Mouse (Mus musculus): ENCODE data around the gene Nop16.

Nop16 gene

DNA sequence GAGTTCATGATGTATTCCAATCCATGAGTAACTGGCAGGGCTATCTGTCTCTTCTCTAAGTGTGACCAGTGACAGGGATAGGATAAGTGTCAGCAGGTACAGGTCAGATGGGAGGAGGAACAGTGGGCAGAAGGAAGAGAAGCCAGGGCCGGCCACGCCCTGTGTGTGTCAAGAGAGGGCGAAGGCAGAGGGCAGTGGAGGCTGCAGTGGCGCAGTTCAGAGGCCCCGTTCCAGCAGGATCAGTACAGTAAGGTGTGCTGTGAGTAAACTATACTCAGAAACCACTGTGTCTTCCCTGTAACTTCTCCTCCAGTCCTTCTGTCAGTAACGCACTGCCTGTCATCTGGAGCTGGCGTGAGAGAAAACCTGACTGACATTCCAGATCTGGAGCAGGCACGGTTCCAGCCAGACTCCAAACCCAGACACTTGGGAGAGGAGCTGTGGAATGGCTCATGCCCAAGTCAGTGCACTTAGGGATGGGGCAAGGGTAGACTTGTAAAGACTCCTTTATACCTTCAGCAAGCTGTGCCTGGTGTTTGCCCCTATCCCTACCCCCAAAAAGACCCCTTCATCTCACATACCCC lies 6.3 kb upstream of the Nop16 start:
- DNase-seq (ENCODE audit: low read depth, low spot score), result no peak

DNA sequence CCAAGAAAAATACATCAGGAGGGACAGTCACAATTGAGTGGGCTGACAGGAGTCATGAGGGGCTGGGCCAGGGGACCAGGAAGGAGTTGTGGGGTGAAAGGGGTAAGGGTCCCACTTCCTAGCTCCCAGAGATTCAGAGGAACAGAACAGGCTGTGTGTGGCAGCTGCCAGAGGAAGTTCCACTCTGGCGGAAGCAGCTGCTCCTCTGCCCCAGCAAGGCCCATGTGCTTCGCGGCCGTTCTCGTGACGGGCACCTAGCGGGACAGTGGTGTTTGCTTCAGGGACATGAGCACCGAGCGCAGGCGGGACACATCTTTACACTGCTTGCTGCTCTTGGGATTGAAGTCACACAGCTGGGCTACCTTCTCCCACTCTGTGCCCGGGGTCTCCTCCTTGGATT lies 3.7 kb upstream of the Nop16 start:
- DNase-seq (ENCODE audit: low read depth, low spot score), result no peak

DNA sequence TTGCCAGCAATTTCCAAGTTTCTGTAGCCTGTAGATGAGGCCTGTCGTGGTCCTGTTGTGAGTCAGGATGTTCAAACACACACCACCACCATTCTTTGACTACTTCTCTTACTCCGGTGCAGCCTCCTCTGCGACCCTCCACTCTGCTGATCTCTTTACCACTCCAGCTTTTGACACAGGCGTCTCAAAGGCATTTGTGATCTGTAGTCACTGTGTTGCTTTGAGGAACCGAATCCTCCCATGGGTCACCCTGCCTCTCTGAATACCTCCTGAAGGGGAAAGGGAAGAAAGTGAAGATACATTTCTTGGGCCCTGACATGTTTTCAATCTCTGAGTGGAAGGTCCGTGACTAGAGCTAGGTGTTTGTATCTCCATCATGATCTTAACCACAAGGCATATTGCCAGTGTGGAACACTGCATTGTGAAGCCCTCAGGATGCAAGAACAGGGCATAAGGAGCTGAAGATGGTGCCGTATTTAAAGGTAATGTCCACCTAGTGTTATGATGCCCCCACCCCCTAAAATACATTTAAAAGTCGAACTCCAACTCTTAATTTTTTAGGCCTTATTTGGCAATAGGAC lies 2.0 kb upstream of the Nop16 start:
- no peak for DNase-seq (ENCODE audit: low read depth, low spot score)

DNA sequence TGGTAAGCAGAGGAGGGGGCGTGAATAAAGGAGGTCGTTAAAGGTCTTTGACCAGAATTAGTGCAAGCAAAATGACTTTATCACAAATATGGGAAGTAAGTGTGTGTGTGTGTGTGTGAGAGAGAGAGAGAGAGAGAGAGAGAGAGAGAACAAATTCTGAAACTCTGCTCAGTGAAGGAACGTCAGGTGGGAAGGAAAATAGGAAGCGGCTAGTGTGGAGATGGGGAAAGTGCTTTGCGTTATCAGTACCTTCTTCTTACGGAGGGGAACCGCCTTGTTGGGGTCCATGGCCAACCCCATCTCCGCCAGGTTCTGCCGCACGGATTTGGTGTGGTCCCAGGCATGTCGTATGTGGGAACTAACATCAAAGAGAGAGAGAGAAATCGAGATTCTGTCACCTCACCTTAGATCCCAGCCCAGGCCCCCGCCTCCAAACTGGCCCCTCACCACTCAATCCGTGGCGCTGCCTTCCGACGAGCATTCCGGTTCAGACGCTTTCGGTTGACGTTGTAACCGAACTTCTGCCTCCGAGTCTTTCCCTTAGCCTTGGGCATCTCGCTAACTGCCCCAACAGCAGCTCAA lies 385 bp downstream of the Nop16 start:
- no peak for DNase-seq (ENCODE audit: low read depth, low spot score)

DNA sequence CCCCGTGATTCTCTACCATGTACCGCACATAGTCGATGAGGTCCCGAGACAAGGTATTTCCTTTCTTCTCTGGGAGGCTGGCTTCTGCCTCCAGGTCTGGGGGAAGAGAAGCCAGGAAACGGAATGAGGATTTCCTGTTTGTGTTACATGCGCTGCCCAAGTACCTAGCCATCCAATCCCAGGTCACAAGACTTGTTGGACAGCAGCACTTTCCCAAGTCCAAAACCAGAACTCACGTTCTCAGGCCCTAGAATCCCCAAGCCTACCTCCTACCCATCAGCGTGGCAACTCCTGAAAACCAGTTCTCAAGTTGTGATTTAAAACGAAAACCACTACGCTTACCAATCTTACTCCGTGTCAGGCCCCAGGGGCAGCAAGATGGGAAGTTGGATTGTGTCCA lies 4.1 kb downstream of the Nop16 start:
- no peak for DNase-seq (ENCODE audit: low read depth, low spot score)

DNA sequence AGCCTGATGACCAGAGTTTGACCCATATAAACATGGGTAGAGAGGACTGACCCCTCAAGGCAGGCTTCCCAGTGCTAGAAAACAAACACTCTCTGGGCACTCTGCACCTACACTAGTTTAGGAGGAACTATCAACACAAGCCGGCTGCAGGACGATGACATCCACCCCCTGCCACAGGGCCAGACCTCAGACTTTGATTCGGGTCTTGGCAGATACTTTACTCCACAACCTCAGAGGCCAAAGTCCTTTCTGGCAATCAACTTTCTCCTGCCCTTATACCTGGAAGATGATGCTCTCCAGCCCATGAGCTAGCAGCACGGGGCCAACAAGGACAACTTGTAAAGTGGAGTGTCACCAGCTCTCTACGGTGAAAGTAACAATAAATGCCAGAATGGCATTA lies 7.0 kb downstream of the Nop16 start:
- no peak for DNase-seq (ENCODE audit: low read depth, low spot score)

DNA sequence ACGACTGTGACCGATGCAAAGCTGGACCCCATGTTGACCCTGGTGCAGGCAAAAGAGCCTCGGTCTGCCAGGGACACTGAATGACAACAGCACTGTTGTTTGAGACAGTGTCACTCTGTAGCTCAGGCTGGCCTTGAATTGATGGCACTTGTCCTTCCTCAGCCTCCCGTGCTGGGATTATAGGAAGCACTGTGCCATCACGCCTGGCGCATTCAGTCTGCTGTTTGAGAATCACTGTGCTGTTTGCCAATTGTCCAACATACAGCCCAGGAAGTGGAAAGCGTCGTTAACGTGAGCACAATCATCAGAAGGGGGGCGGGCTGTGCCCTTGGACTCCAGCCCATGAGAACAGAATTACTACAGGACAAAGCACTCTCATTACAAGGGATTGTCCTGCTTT lies 7.8 kb downstream of the Nop16 start:
- DNase-seq (ENCODE audit: low read depth, low spot score), result no peak

DNA sequence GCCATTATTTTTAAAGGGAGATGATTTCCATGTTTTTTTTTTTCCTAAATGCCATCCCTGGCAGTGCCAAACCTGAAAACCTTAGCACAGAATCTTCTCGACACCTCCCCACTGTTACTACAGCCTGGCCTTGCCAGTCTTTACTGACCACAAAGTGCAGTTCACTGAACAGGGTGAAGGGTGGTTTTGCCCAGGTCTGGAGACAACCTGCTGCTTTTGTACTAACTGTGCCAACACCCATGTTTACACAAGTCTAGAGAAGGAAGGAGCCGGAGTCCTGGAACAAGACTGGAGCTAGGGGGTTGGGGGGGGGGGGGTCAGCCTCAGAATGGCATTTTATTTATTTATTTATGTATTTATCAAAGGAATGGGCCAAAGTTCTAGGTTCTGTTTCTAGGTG lies 8.5 kb downstream of the Nop16 start:
- no peak for DNase-seq (ENCODE audit: low read depth, low spot score)

DNA sequence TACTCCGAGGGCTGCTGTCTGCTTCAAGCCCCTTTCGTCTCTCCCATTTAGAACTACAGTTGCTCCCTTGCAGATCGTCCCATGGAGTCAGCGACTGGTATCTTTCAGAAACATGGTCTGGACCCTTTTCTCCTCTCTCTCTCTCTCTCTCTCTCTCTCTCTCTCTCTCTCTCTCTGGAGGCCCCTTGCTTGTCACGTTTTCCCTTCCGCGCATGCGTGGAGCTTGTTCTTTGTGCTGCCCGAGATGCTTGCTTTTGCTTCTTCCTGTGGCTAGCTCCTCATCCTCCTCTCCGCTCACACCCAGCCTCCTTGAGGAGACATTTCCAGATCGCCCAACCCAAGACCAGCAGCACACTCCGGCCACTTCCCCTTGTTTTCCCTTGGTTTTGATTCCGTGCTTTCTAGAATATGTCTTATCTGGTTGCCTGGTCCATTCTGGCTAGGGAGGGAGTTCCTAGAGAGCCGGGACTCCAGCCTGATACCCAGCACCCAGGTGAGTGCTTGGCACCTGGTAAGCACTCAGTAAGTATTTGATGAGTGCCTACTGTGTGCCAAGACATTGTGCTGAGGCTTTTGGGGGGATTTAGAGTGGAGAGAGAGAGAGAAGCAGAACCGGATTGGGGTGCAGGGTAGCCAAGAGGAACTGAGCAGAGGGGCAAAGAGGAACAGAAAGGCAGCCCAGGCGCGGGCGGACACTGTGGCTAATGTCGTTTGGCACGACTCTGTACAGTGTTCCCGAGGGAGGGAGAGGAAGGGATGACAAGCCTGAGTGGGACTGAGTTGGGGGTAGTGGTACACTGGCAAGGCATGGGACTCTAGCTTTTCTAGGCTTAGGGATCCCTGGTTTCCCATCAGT lies 12.0 kb downstream of the Nop16 start:
- peak; percentile 52 for DNase-seq (ENCODE audit: low read depth, low spot score)

DNA sequence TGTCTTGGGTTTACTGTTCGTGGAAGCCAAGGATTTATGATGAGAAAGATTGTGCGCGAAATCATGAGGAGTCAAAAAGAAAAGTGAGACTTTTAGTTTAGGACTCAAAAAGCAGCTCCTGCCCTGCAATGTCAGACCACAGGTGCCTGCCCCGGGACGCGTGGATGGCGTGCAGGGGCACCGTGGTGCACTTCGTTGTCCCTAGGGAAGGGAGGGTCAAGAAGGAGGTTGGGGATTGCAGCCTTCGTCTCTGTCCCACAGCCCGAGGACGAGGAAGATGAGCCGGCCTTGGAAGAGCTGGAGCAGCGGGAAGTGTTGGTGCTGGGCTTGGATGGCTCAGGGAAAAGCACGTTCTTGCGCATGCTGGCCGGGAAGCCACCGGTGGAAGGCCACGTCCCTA lies 14.4 kb downstream of the Nop16 start:
- no peak for DNase-seq (ENCODE audit: low read depth, low spot score)

DNA sequence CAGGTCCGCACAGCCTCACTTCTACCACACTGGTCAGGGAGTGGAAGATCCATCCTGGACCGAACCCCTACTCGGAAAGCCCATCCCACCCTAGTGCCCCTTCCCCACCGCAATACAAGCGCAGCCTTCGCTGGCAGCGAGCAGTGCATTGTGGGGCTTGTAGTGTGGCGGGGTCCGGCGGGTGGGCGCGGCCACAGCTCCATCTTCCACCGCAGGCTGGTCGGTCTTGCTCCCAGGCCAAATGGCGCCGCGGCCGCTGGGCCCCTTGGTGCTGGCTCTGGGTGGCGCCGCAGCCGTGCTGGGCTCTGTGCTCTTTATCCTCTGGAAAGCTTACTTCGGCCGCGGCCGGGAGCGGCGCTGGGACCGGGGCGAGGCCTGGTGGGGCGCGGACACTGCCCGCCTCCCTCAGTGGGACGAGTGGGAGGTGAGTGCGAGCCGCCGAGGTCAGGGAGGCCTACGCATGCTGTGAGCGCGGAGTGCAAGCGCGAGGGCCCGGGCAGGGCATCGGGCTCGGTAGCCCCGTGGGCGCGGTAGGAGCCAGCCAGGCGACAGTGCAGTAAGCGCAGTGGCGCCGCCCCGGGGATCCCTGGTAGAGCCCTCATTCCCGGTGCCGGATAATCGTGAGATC lies 14.9 kb downstream of the Nop16 start, which contains the start of gene Arl10:
Gene Arl10, plus strand, starts transcription at position 162 of the 628 bp plus-strand sequence.
- peak; percentile 79 for DNase-seq (ENCODE audit: low read depth, low spot score)

DNA sequence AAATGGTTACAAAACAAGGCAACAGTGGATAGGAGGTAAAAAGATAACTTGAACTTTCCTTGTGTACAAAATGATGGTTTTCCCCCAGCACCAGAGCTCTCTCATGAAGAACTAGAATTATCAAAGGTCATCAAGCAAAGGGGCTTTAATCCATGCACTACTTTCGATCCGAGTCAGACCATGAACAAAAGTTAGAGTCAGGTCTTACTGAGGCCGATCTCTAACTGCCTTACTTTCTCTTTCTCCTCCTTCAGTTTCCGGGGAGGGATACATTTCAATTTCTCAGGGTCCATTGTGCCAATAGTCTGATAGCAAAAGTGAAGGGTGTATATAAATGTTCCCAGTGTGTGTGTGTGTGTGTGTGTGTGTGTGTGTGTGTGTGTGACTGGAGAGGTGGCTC lies 17.3 kb downstream of the Nop16 start:
- DNase-seq (ENCODE audit: low read depth, low spot score), result no peak

DNA sequence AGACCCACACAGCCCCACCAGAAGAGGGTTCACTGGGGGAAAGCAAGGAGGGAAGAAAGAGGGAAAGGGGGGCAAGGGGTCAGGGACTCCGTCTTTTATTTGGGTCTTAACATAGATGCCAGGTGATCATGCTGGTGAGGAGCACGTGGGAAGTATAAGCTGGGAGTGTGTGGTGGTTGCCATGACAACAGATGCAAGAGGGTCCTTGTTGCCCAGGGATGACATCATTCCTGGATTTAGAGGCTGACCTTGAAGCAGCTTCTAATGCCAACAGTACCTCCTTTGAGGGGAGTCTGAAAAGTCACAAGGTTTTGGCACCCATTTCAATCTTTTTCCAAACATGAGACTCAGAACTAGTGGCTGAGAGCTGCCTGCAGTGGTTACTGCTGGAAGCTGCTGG lies 18.3 kb downstream of the Nop16 start:
- DNase-seq (ENCODE audit: low read depth, low spot score), result no peak

DNA sequence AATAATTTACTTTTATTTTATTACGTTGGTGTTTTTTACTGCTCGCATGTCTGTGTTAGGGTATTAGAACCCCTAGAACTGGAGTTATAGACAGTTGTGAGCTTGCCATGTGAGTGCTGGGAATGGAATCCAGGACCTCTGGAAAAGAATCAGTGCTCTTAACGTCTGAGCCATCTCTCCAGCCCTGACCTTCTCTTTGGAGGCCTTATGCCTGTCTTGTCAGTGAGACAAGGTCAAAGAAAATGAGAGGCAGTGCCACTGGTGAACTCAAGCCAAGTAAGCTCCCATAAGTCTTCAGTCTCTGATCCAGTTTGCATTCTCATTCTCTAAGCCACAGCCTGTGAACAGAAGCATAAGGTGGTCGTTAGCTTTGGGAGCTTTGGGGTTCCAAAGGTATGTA lies 19.2 kb downstream of the Nop16 start:
- DNase-seq (ENCODE audit: low read depth, low spot score), result no peak

DNA sequence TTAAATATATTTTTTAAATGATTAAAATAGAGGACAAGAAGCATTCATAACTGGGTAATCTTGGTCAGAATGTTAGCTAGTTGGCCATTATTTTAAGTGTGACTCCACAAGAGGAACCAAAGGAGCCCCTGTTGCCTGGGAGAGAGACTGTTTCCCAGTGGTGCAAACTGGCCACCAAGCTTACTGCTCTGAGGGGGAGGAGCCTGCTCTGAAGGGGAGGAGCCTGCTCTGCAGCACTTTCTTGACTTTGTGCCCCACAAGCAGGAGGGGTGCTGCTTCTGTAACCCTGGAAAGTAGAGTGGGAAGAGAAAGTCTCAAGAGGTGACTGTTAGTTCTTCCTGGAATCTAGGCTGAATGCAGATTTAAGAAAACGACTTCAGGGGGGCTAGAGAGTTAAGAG lies 20.6 kb downstream of the Nop16 start:
- DNase-seq (ENCODE audit: low read depth, low spot score), result peak; percentile 60

DNA sequence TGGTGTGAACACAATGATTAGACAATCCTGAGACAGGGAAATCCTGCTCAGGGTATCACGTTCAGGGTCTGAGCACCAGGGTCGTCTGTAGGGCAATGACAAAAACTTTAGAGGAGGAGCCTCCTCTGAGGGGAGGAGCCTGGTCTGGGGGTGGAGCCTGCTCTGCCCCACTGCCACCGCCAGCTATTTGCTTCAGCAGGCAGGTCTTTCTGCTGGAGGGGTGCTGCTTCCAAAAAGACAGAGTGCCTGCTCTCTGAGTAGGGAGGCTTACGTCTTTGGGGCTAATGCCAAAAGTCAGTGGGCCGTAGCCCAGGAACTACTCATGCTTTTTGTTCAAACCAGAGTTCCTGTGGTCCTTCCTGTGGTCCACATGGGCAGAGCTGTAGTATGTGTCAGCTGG lies 21.5 kb downstream of the Nop16 start:
- DNase-seq (ENCODE audit: low read depth, low spot score), result peak; percentile 83

DNA sequence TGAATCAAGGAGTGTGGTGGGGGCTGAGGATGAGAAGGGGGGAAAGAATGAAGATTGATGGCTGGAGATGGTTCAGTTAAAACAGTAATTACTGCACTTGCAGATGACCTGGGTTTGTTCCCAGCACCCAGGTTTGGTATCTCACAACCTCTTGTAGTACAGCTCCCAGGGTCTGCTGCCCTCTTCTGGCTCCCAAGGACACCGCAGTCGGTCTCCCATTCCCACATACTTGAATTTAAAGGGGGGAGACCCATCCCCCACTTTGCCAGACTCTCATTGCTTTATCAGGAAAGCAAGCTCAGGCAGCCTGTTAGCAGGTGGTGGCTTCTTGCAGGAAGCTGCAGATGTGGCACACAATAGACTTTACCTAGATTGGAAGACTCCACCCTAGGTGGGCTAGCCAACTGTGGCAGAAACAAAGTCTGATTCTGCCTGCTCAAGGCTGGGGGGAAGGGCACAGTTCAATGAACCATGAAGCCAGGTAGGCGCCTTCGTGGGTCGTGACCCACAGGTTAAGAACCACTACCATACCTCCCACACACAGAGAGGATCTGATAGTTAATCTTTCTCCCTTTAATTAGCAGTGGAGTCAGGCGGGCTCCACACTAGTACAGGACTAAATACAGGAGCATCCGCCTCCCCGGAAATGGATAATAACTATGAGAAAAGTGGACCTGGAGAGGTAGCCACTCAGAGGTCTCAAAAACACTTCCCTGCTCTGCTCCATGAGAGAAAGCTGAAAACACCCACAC lies 24.1 kb downstream of the Nop16 start:
- peak; percentile 91 for DNase-seq (ENCODE audit: low read depth, low spot score)

DNA sequence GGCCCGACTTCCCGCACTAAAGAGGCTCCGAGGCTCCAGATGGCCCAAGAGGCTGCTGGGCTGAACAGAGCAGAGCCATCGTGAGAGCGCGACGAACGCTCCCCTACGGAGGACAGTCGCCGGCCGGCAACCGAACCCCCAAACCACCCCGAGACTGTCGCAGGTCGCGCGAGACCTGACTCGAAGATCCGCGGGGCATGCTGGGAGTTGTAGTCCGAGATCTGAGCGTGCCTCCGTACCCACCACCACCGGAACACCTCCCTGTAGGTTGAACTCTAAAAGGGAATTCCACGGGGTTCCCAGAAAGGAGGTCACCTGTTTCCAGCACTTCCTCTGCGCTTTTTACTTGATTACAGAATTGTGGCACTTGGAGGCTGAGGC lies 24.7 kb downstream of the Nop16 start, which contains the start of gene 4833439L19Rik:
Gene 4833439L19Rik, minus strand, starts transcription at position 235 of the 381 bp plus-strand sequence.
- peak; percentile 94 for DNase-seq (ENCODE audit: low read depth, low spot score)

DNA sequence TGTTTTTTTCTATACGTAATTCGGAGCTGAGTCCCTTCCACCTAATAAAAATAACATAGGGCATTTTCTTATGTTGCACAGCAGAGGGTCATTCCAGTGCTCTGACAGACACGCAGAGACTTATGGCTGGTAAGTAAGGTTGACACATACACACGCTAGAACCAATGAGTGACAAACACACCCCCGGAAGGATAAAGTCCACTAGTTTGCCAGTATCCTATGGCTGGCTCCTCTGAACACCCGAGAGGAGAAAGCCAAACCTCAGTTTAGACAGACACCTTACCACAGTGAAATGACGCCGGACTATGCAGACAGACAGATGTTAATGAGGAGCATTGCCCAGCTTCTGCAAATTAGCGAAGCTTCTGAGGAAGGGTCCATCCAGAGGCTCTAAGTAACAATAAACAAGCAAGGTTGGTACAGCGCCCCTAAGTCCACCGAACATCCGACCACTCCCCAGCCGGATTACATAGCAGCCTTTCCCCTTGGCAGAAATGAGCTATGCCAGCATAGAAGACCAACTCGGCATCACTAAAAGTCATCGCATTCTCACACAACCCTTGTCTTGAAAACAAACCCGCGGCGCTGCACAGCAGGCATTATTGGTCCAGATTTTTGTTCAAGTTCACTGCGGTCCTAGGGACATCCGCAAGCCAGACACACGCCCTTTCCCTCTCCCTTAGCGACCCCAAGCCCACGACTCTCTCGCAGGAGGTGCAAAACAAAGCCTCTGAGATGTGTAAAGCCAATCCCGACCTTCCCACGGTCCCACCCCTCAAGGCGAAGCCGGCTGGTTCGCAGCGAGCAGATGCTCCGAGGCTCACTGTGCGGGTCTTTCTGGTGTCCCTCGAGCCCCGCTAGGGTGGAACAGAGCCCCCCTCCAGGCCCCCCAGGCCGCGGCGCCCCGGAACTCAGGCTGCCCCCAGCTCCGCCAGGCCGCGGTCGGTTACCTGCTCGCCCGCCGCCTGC lies 25.4 kb downstream of the Nop16 start:
- peak; percentile 45 for DNase-seq (ENCODE audit: low read depth, low spot score)

DNA sequence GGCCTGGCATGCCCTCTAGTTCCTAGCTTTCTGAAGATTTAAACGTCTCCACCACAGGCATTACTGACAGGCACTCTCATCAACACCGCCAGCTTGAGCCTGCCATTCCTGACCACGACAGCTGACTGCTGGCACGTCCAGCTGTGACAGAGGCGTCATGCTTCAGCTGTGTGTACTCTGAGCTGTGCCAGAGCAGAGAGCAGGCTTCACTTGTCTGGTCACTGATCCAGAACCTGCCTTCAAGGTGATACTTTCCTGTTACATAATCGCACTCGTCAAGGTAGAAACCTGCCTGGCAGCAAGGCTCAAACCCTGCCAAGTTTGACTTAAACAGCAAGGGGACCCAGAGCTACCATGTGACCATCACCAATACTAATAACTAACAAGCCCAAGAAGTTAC lies 27.3 kb downstream of the Nop16 start:
- no peak for DNase-seq (ENCODE audit: low read depth, low spot score)

All from ZHBTc4 (cell line).